Mouse (Mus musculus): ENCODE measurements at regions not wholly inside any gene's neighbourhood (a gene's known extent, or its start where the extent isn't known, plus 50 kb on each side); places are given as distances from the start of the nearest gene placed in this dataset.

DNA sequence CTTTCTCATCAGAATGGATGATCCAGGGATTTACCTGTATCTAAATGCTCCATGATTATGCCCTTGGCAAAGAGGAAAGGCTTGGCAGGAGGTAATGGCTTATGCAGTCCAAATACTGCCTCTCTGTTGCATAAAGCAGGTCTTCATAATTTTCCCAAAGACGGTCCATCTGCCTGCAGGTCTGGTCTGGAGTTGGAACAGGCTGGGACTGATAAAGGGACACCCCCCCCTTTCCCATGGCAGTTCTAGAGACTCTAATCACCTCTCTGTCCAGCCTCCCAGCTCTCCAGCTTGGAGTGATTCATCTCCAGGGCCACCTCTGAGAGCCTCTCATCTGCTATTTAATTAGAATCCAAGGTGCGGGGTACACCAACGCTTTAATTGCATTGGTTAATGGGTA lies 65.9 kb upstream of the Glce start:
- 64% methylated on average over 3 of the region's 3 CpGs for WGBS
- Histone ChIP-seq H3K4me3 (replicated peaks) (no peak overlapping the region), H3K4me1 (replicated peaks) (peaks cover 9% of the 10 kb centered on the region; the same call in 1 of the 2 replicates), H3K9ac (no peak overlapping the region), H3K4me2 (replicated peaks) (no peak overlapping the region), H3K36me3 (no peaks in the 10 kb centered on the region), H3K27me3 (replicated peaks) (no peaks in the 10 kb centered on the region; the same call in 1 of the 2 replicates), H3K9me3 (0 out of 2 replicates have a peak, but pooled peaks cover 2% of the 10 kb centered on the region), H3K27ac (no peak overlapping the region)
- no peak for ATAC-seq

GRCm38 (mm10) chr9:62186886-62187285 lies 64.4 kb upstream of the Glce start:
- no peak overlapping the region for H3K27ac ChIP-seq
- 44% methylated on average over 4 of the region's 4 CpGs for WGBS
- no peak overlapping the region for H3K9ac ChIP-seq
- ATAC-seq, result no peak
- H3K36me3 ChIP-seq, result no peaks in the 10 kb centered on the region
- H3K9me3 ChIP-seq, result 0 out of 2 replicates have a peak, but pooled peaks cover 2% of the 10 kb centered on the region
- H3K4me1 ChIP-seq (replicated peaks), result 0 out of 2 replicates have a peak, but pooled peaks cover 4% of the 10 kb centered on the region
- H3K27me3 ChIP-seq (replicated peaks), result no peaks in the 10 kb centered on the region; the same call in 1 of the 2 replicates
- H3K4me3 ChIP-seq (replicated peaks), result no peak overlapping the region
- no peak overlapping the region for H3K4me2 ChIP-seq (replicated peaks)

DNA sequence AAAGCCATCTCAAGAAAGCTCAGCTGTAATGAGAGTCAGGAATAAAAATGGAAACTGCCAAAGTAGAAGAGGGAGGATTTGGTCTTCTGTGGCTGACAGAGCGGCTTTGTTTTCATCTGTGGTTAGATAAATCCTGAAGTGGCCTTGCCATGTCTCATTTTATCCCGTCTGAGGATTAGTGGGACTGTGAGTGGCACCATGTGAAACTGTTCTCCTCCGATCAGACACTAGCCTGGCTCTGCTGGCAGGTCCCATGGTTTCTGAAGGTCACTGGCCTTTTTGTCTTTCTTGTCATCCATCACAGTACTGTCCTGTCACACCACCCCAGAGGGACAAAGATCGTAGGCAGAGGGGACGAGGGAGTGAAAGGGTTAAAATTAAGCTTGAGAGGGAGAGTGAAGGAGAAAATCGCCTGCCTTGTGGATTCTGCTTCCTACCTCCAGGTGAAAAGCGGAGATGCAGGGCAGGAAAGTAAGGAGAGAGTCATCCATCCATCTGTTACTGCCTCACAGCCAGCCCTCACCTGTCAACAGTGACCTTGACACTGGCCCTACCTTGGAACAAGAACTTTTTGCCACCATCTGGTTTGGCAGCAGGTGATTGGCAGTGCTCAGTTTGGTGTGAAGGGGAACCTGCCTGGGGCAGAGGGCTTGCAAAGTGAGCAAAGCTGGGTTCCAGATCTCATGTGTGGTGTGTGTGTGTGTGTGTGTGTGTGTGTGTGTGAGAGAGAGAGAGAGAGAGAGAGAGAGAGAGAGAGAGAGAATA lies 63.2 kb upstream of the Glce start:
- Histone ChIP-seq H3K9me3 (0 out of 2 replicates have a peak, but pooled peaks cover 2% of the 10 kb centered on the region), H3K4me2 (replicated peaks) (no peak overlapping the region), H3K36me3 (no peaks in the 10 kb centered on the region), H3K9ac (no peak overlapping the region), H3K4me1 (replicated peaks) (0 out of 2 replicates have a peak, but pooled peaks cover 6% of the 10 kb centered on the region), H3K27me3 (replicated peaks) (no peaks in the 10 kb centered on the region; the same call in 1 of the 2 replicates), H3K4me3 (replicated peaks) (no peak overlapping the region), H3K27ac (no peak overlapping the region)
- ATAC-seq, result no peak
- WGBS, result 60% methylated on average over 7 of the region's 7 CpGs

DNA sequence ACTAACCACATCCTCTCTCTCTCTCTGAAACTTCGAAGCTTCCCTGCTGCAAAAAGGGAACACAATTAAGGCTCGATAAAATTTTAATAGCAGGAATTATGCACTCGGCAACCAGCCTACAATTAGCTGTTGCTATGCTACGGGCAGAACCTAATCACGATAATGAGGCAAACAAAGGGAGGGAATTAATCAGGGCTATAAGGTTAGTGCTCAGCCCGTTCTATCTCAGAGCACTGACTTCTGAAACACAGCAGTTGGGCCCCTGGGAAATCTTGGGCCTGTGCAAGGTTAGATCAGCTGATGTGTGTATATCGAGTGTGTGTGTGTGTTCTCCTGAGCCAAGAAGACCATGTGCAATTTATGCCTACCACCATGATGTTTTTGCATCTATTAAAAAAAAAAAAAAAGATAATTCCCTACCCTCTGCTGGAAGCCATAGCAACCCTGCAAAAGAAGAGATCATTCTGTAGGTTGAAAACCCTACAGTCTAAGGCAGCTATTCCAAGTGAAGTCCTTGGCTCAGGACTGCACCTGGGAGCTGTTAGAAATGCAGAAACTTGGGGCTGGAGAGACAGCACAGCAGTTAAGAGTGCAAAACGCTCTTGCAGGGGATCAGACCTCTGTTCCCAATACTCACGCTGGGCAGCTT lies 58.9 kb upstream of the Glce start:
- Histone ChIP-seq H3K27ac (no peak overlapping the region), H3K4me1 (replicated peaks) (0 out of 2 replicates have a peak, but pooled peaks cover 2% of the 10 kb centered on the region), H3K27me3 (replicated peaks) (no peaks in the 10 kb centered on the region; the same call in 1 of the 2 replicates), H3K36me3 (no peaks in the 10 kb centered on the region), H3K4me3 (replicated peaks) (no peak overlapping the region), H3K9ac (no peak overlapping the region), H3K4me2 (replicated peaks) (no peak overlapping the region), H3K9me3 (no peaks in the 10 kb centered on the region)
- ATAC-seq, result 0 out of 2 replicates have a peak, but pooled peaks have one; percentile 55
- WGBS, result 43% methylated on average over 9 of the region's 9 CpGs

DNA sequence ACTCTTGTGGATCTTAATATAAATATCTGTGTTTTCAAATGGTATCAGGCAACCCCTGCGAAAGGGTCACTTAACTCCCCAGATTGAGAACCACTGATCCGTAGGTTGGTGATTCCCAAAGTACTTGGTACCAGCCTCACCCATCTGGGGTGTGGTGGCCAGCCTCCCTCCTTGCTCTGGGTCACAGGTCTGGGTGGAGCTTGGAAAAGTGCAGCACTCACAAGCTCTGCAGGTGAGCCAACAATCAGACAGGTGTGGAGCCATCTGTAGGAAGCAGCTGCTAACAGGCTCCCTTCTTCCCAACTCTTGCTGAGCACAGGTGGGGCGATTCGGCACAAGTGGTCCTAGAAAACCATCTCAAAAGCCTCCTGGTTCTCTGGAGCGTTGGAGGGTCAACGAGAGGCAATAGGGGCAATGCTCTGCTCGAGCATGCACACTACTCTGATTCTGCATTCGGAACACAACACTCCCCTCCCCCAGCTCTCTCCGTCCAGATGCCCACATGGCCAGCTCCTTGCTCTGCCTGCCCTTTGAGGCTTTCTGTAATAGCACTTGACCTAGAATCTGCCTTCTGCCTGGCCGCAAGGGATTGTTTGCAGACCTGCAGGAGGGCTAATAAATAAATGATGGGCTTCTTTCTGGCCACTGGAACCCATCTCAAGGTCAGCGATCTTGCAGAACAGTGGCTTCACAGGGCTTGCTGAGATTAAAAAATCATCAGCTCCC lies 58.2 kb upstream of the Glce start:
- 47% methylated on average over 11 of the region's 11 CpGs for WGBS
- Histone ChIP-seq H3K36me3 (no peaks in the 10 kb centered on the region), H3K4me1 (replicated peaks) (0 out of 2 replicates have a peak, but pooled peaks cover 2% of the 10 kb centered on the region), H3K9ac (no peak overlapping the region), H3K4me3 (replicated peaks) (no peak overlapping the region), H3K27me3 (replicated peaks) (no peaks in the 10 kb centered on the region), H3K27ac (no peak overlapping the region), H3K4me2 (replicated peaks) (no peak overlapping the region), H3K9me3 (no peaks in the 10 kb centered on the region)
- ATAC-seq, result peak; percentile 55; the same call in 1 of the 2 replicates

DNA sequence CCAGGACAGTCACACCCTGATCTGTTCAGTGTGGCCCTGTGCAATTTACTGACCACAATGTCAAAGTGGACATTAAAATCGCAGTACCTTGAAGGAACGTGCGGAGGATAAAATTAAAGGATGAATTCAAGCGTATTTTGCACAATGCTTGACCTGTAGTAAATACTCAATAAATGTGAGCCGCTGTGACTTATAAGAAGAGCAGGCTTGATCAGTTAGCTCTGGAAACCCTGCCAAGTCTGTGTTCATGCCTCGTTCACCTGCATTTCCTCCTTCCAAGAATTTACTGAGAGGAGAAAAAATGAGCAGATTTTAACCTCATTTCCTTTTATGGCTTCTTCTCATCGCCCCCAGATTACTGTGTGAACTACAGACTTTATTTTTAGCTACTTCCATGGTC lies 52.2 kb upstream of the Glce start:
- no peaks in the 10 kb centered on the region for H3K4me1 ChIP-seq (replicated peaks)
- no peak overlapping the region for H3K4me3 ChIP-seq (replicated peaks)
- no peak overlapping the region for H3K4me2 ChIP-seq (replicated peaks)
- no peak overlapping the region for H3K9ac ChIP-seq
- WGBS, result 73% methylated on average over 7 of the region's 7 CpGs
- no peak for ATAC-seq
- H3K27me3 ChIP-seq (replicated peaks), result no peaks in the 10 kb centered on the region
- H3K27ac ChIP-seq, result no peak overlapping the region
- H3K9me3 ChIP-seq, result no peaks in the 10 kb centered on the region
- no peaks in the 10 kb centered on the region for H3K36me3 ChIP-seq

Measured in intestine, embryonic 15.5 days (tissue).